Mouse (Mus musculus) liver, embryonic 14.5 days (tissue): Measurements from ENCODE around the gene Spata2l. TPM values are rescaled to one million over a fixed set of nuclear protein-coding genes. Genes with fewer than 3 reads are reported as not detected.

Source experiments
- ATAC-seq: fragments of 200-750 bp; cut with Nextera tagmentation; 2 replicates; pipeline ENCODE4 v1.8.0; 2017; ENCODE audit warnings: moderate number of reproducible peaks, mild to moderate bottlenecking, moderate library complexity; ENCODE audit not compliant: insufficient read depth
- DNase-seq, 3 experiments: peaks; one replicate each; pipeline ENCODE4 v3.0.0-alpha.2; 2012 to 2013; ENCODE audit warnings: low read depth in 3 of 3, low spot score in 3 of 3
- H3K27ac ChIP-seq: fragments of 300-500 bp; sonication (generic); 2 replicates; pipeline ENCODE4 v1.5.1; 2014; ENCODE audit warnings: moderate library complexity, mild to moderate bottlenecking, control low read depth, inconsistent platforms
- H3K27me3 ChIP-seq: fragments of 300-500 bp; sonication (generic); 2 replicates; pipeline ENCODE4 v1.6.1; 2014; ENCODE audit warnings: mild to moderate bottlenecking, low read length, moderate library complexity; ENCODE audit not compliant: control insufficient read depth, insufficient read depth
- H3K36me3 ChIP-seq: fragments of 300-500 bp; sonication (generic); replicated peaks from 2 replicates; pipeline ENCODE4 v1.6.1; 2014; ENCODE audit warnings: low read depth; ENCODE audit not compliant: control insufficient read depth, insufficient read depth
- H3K4me1 ChIP-seq, 2 experiments: fragments of 200-500 bp in 1 of 2; fragments of 300-500 bp in 1 of 2; sonication (generic) in 1 of 2; replicated peaks; 2 replicates each; pipeline ENCODE4 v1.6.1; 2012 to 2014; ENCODE audit warnings: antibody characterized with exemption in 1 of 2, inconsistent platforms in 1 of 2, low read length in 1 of 2; ENCODE audit not compliant: control insufficient read depth in 2 of 2, insufficient read depth in 2 of 2
- H3K4me2 ChIP-seq: fragments of 300-500 bp; sonication (generic); 2 replicates; pipeline ENCODE4 v1.6.1; 2014; ENCODE audit warnings: low read depth, mild to moderate bottlenecking, control low read depth, moderate library complexity
- H3K4me3 ChIP-seq, 2 experiments: fragments of 200-500 bp in 1 of 2; fragments of 300-500 bp in 1 of 2; sonication (generic) in 1 of 2; 2 replicates each; pipeline ENCODE4 v1.5.1; 2012 to 2014; ENCODE audit warnings: low read depth in 2 of 2, low read length in 2 of 2, mild to moderate bottlenecking in 2 of 2, control low read depth in 1 of 2, inconsistent platforms in 1 of 2, moderate library complexity in 1 of 2; ENCODE audit not compliant: insufficient read depth in 1 of 2
- H3K9ac ChIP-seq: fragments of 300-500 bp; sonication (generic); replicated peaks from 2 replicates; pipeline ENCODE4 v1.6.1; 2014; ENCODE audit warnings: mild to moderate bottlenecking, control low read depth, moderate library complexity
- H3K9me3 ChIP-seq: fragments of 300-500 bp; sonication (generic); 2 replicates; pipeline ENCODE4 v1.6.1; 2016; ENCODE audit warnings: low read length, mixed read lengths; ENCODE audit not compliant: control insufficient read depth
- CTCF ChIP-seq: IDR thresholded peaks from 2 replicates; pipeline ENCODE4 v1.5.1; 2016; ENCODE audit warnings: antibody characterized with exemption, low read depth, control low read depth
- EP300 ChIP-seq: IDR thresholded peaks from 2 replicates; pipeline ENCODE4 v1.6.1; 2016; ENCODE audit warnings: antibody characterized with exemption, low read depth
- whole genome bisulfite sequencing: fragments of 180-500 bp; shearing (Covaris S2); extraction: QIAGEN DNeasy Blood & Tissue Kit; methylation state at CpG from one replicate; pipeline ENCODE4 v1.1.7; 2014; ENCODE audit not compliant: insufficient replicate concordance; 5-methylcytosine and 5-hydroxymethylcytosine counted together
- polyA plus RNA-seq, 2 experiments: library from polyadenylated mRNA; depleted of rRNA in 1 of 2; stranded (reverse) in 1 of 2; unstranded in 1 of 2; fragments of >200 nt; fragmentation: Nextera tagmentation in 1 of 2; extraction: Ambion mirVana in 1 of 2; gene quantifications; 2 replicates each; pipeline versions ENCODE4 v1.2.1 to v1.2.3; 2012 to 2014

Gene Spata2l
- polyA plus RNA-seq, 2 experiments: 0.87 to 1.5 TPM

- ATAC-seq (no peak), DNase-seq (peak in 2 of 3 experiments; percentile 6 to 7)
- H3K36me3 ChIP-seq: peaks cover 2% of the 10 kb centered on the region
- H3K9ac ChIP-seq: no peak overlapping the region
- TF ChIP-seq EP300: no peak
- no peak for TF ChIP-seq CTCF
- no peaks in the 10 kb centered on the region for H3K27me3 ChIP-seq
- H3K4me1 ChIP-seq: no peaks in the 10 kb centered on the region
- no peak overlapping the region for H3K27ac ChIP-seq
- 75% methylated on average over 13 of the region's 13 CpGs for WGBS
- no peak overlapping the region for H3K4me3 ChIP-seq
- H3K4me2 ChIP-seq: no peak overlapping the region
- no peaks in the 10 kb centered on the region for H3K9me3 ChIP-seq
Observed at GRCm38 (mm10) chr8:123280302-123281094, 44.5 kb upstream of the Spata2l start.

- DNase-seq (no peak), ATAC-seq (no peak)
- Histone ChIP-seq H3K4me2 (no peak overlapping the region), H3K9me3 (no peaks in the 10 kb centered on the region), H3K9ac (no peak overlapping the region), H3K36me3 (peaks cover 2% of the 10 kb centered on the region), H3K27me3 (no peaks in the 10 kb centered on the region), H3K4me1 (no peaks in the 10 kb centered on the region), H3K4me3 (no peak overlapping the region), H3K27ac (no peak overlapping the region)
- TF ChIP-seq CTCF (no peak), EP300 (no peak)
- 76% methylated on average over 4 of the region's 4 CpGs for WGBS
Observed at GRCm38 (mm10) chr8:123279828-123280227, 43.8 kb upstream of the Spata2l start.

- H3K9ac ChIP-seq: no peak overlapping the region
- no peak overlapping the region for H3K4me3 ChIP-seq
- H3K9me3 ChIP-seq: no peaks in the 10 kb centered on the region
- no peaks in the 10 kb centered on the region for H3K27me3 ChIP-seq
- H3K4me2 ChIP-seq: no peak overlapping the region
- ATAC-seq: no peak
- H3K27ac ChIP-seq: no peak overlapping the region
- no peak for TF ChIP-seq EP300
- no peak for TF ChIP-seq CTCF
- H3K36me3 ChIP-seq: peaks cover 7% of the 10 kb centered on the region
- 70% methylated on average over 7 of the region's 7 CpGs for WGBS
- no peak for DNase-seq
- H3K4me1 ChIP-seq: no peaks in the 10 kb centered on the region
Observed at GRCm38 (mm10) chr8:123278445-123278844, 42.4 kb upstream of the Spata2l start.

GRCm38 (mm10) chr8:123275096-123275495, 39.1 kb upstream of the Spata2l start:
- Histone ChIP-seq H3K4me1 (no peaks in the 10 kb centered on the region), H3K36me3 (peaks cover 5% of the 10 kb centered on the region), H3K9me3 (no peaks in the 10 kb centered on the region), H3K27ac (no peak overlapping the region), H3K4me3 (no peak overlapping the region), H3K9ac (no peak overlapping the region), H3K4me2 (no peak overlapping the region), H3K27me3 (no peaks in the 10 kb centered on the region)
- ATAC-seq (no peak), DNase-seq (no peak)
- no peak for TF ChIP-seq CTCF
- TF ChIP-seq EP300: no peak
- WGBS: 87% methylated on average over 12 of the region's 12 CpGs

GRCm38 (mm10) chr8:123274447-123274846, 38.4 kb upstream of the Spata2l start:
- no peak for ATAC-seq

More at GRCm38 (mm10) chr8:123274447-123274846, 38.4 kb upstream of the Spata2l start:
- no peak overlapping the region for H3K27ac ChIP-seq
- no peak overlapping the region for H3K4me3 ChIP-seq
- H3K4me1 ChIP-seq: no peaks in the 10 kb centered on the region
- no peaks in the 10 kb centered on the region for H3K27me3 ChIP-seq
- 74% methylated on average over 5 of the region's 5 CpGs for WGBS
- TF ChIP-seq EP300: no peak
- TF ChIP-seq CTCF: no peak
- DNase-seq: no peak
- no peak overlapping the region for H3K9ac ChIP-seq
- H3K9me3 ChIP-seq: no peaks in the 10 kb centered on the region
- H3K36me3 ChIP-seq: peaks cover 4% of the 10 kb centered on the region; the same call in 1 of the 2 replicates
- no peak overlapping the region for H3K4me2 ChIP-seq
